In the genomic region with DNA sequence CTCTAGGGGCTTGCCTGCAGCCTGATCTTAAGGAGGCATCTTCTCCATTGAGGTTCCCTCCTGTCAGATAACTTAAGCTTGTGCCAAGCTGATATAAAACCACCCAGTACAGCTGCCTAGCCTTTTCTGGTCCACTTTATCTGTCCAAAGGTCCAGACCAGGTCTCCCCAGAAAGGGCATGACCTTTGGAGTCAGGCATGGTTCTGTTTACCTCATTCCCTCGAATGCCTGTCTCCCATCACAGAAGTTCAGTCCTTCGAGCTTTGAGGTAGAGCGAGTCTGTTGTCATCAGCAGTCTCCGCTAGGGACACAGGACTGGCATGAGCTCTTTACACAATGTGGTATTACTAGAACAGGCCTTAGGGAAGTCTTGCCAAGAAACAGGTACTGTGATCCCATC, we compare ENCODE assay signal across 23 mouse cellular contexts. TPM values are rescaled to one million over a fixed set of nuclear protein-coding genes. Genes with fewer than 3 reads are reported as not detected.
DNase-seq lines count a peak whose midpoint lies in the region; ATAC-seq and TF ChIP-seq lines count a peak whose summit lies in the region.
"Had no signal": no experiment of that assay in that cellular context is flagged by ENCODE, and none has a peak within 500 bp of the region (broad histone marks: within the 10 kb centered on the region; RNA-seq: fewer than 3 reads in every experiment).

No protein-coding gene starts in this region.

- H3K9me3 ChIP-seq in liver, postnatal 0 days (ENCODE audit: low read length): no peaks in the 10 kb centered on the region
- no peaks in the 10 kb centered on the region for H3K9me3 ChIP-seq in liver, embryonic 12.5 days (replicated peaks)
- H3K9me3 ChIP-seq: G1E had no signal

- peak; percentile 64; the same call in 1 of the 2 replicates for ATAC-seq in liver, postnatal 0 days
- ATAC-seq in liver, embryonic 12.5 days: no peak
- ATAC-seq: activated CD4-positive, CD25-positive, alpha-beta regulatory T cell, adult 4 months; CD4-positive, CD25-positive, alpha-beta regulatory T cell, adult 4 months; Patski had no signal

- no peaks in the 10 kb centered on the region for H3K79me2 ChIP-seq in liver, adult 2 months (ENCODE audit: control insufficient read depth, insufficient read depth, low read length)

- no peaks in the 10 kb centered on the region for H3K4me1 ChIP-seq in liver, adult 2 months (ENCODE audit: control insufficient read depth, insufficient read depth, low read length)
- no peaks in the 10 kb centered on the region for H3K4me1 ChIP-seq in liver, postnatal 0 days (ENCODE audit: insufficient read depth)
- H3K4me1 ChIP-seq in liver, embryonic 12.5 days: no peaks in the 10 kb centered on the region; the same call in 1 of the 2 replicates

- H3K27me3 ChIP-seq in liver, adult 2 months (ENCODE audit: control insufficient read depth, insufficient read depth, low read length): no peaks in the 10 kb centered on the region
- no peaks in the 10 kb centered on the region for H3K27me3 ChIP-seq in liver, postnatal 0 days (ENCODE audit: insufficient read depth, low read length)
- peaks cover 10% of the 10 kb centered on the region; the same call in 1 of the 2 replicates for H3K27me3 ChIP-seq in liver, embryonic 12.5 days (replicated peaks)
- H3K27me3 ChIP-seq: CH12.LX, Patski had no signal

- no peak overlapping the region for H3K9ac ChIP-seq in liver, adult 2 months (ENCODE audit: low read depth, low read length)
- no peak overlapping the region for H3K9ac ChIP-seq in liver, postnatal 0 days (replicated peaks)
- H3K9ac ChIP-seq in liver, embryonic 12.5 days: no peak overlapping the region

- TF ChIP-seq CTCF in layer of hippocampus, adult 2 months (conservative IDR thresholded peaks at IDR 0.05): peak; percentile 35
- TF ChIP-seq CTCF in liver, adult 2 months (IDR thresholded peaks at IDR 0.05; ENCODE audit: low read depth, low read length): no peak
- TF ChIP-seq CTCF in liver, postnatal 0 days (IDR thresholded peaks at IDR 0.05; ENCODE audit: low read depth): no peak

- TF ChIP-seq EP300 in liver, postnatal 0 days (IDR thresholded peaks at IDR 0.05; ENCODE audit: low read depth): no peak

- H3K4me3 ChIP-seq in layer of hippocampus, adult 2 months: no peak overlapping the region
- no peak overlapping the region for H3K4me3 ChIP-seq in liver, adult 2 months (ENCODE audit: insufficient read depth, low read depth, low read length)
- H3K4me3 ChIP-seq in liver, postnatal 0 days (ENCODE audit: low read depth, low read length): no peak overlapping the region
- no peak overlapping the region for H3K4me3 ChIP-seq in liver, embryonic 12.5 days

- no peaks in the 10 kb centered on the region for H3K36me3 ChIP-seq in liver, adult 2 months (ENCODE audit: control insufficient read depth, insufficient read depth, low read length)
- H3K36me3 ChIP-seq in liver, postnatal 0 days (replicated peaks; ENCODE audit: insufficient read depth, low read length): peaks cover 28% of the 10 kb centered on the region
- H3K36me3 ChIP-seq in liver, embryonic 12.5 days: peaks cover 52% of the 10 kb centered on the region

- DNase-seq in cerebellum, adult 11-12 months: peak; percentile 13
- no peak for DNase-seq in cerebellum, adult 9-10 months
- no peak for DNase-seq in layer of hippocampus, adult 2 months (ENCODE audit: low spot score in 2 of 2)
- DNase-seq in layer of hippocampus, postnatal 36 days: no peak
- peak; percentile 69 for DNase-seq in liver, adult 2 months (ENCODE audit: extremely low read depth, low read depth, low spot score)
- DNase-seq in liver: no peak
- no peak for DNase-seq in liver, postnatal 0 days
- DNase-seq: adrenal gland, adult 2 months; adrenal gland, adult 8-10 months; adrenal gland, postnatal 10 days; adrenal gland, postnatal 14 days; adrenal gland, postnatal 25 days; adrenal gland, postnatal 36 days; B cell, adult 2 months; cerebellum, adult 11 months; cerebellum, adult 18-20 months had no signal

- H3K27ac ChIP-seq in layer of hippocampus, adult 2 months: peak overlapping the region; percentile 91
- no peak overlapping the region for H3K27ac ChIP-seq in liver, adult 2 months (replicated peaks; ENCODE audit: insufficient read depth, low read depth, low read length)
- H3K27ac ChIP-seq in liver, postnatal 0 days (ENCODE audit: low read depth): no peak overlapping the region
- H3K27ac ChIP-seq in liver, embryonic 12.5 days: no peak overlapping the region

- WGBS in liver, adult 2 months: 31% methylated on average over 4 of the region's 4 CpGs
- WGBS in liver, postnatal 0 days (ENCODE audit: insufficient replicate concordance): 68% methylated on average over 4 of the region's 4 CpGs
- WGBS in liver, embryonic 12.5 days (ENCODE audit: insufficient replicate concordance): 74% methylated on average over 4 of the region's 4 CpGs

- H3K4me2 ChIP-seq in liver, postnatal 0 days (ENCODE audit: low read depth, low read length): no peak overlapping the region
- H3K4me2 ChIP-seq in liver, embryonic 12.5 days: no peak overlapping the region

- no peak for TF ChIP-seq POLR2A in liver, adult 2 months (IDR thresholded peaks at IDR 0.05; ENCODE audit: extremely low read depth, insufficient read depth, low read length)

RNA-seq across cellular contexts. Expression of a gene that starts 15.2 kb away (rescaled TPM):
- 10 to 100 TPM; 35.8 to 35.9 TPM for total RNA-seq in layer of hippocampus, adult 2 months (2021)
- total RNA-seq in layer of hippocampus, postnatal 36 days (2021): 10 to 100 TPM; 29.7 to 32.4 TPM
- total RNA-seq in liver, adult 2 months (2014; rRNA removed): 2.3 and 2.6 TPM in 2 replicates
- polyA plus RNA-seq in liver, adult 2 months (2012; rRNA removed): 8.7 and 9.8 TPM in 2 replicates
- 5.2 and 6.4 TPM in 2 replicates for polyA plus RNA-seq in liver, postnatal 0 days (2015; fragmentation: Nextera tagmentation; extraction: Ambion mirVana)
- polyA plus RNA-seq in liver, embryonic 12.5 days (2016; fragmentation: Nextera tagmentation; extraction: Ambion mirVana): 7.9 and 10.5 TPM in 2 replicates

RNA-seq across cellular contexts. Expression of a gene that starts 41.2 kb away (rescaled TPM):
- total RNA-seq in layer of hippocampus, adult 2 months (2021): 100 to 1,000 TPM; 475 to 499 TPM
- total RNA-seq in layer of hippocampus, postnatal 36 days (2021): 100 to 1,000 TPM; 452 to 470 TPM
- 0.07 and 0.09 TPM in 2 replicates for total RNA-seq in liver, adult 2 months (2014; rRNA removed)
- 0.09 and 0.15 TPM in 2 replicates for polyA plus RNA-seq in liver, adult 2 months (2012; rRNA removed)
- polyA plus RNA-seq in liver, postnatal 0 days (2015; fragmentation: Nextera tagmentation; extraction: Ambion mirVana): 0.04 TPM in 1 of 2 replicates, not detected in the other
- polyA plus RNA-seq in liver, embryonic 12.5 days (2016; fragmentation: Nextera tagmentation; extraction: Ambion mirVana): 0.04 and 0.06 TPM in 2 replicates
- total RNA-seq: MEL had no signal
- polyA plus RNA-seq: activated CD4-positive, CD25-positive, alpha-beta regulatory T cell, adult 4 months; CD4-positive, CD25-positive, alpha-beta regulatory T cell, adult 4 months; G1E had no signal

Comparison
In these comparisons a context has a peak if more than half of its experiments do, and no peak if none do; other contexts are left out.
1. DNase-seq: peak in cerebellum, adult 11-12 months (single experiment) and liver, adult 2 months (single experiment); none in cerebellum, adult 9-10 months (single experiment), layer of hippocampus, adult 2 months (0 of 2), layer of hippocampus, postnatal 36 days (0 of 2), liver (single experiment) and liver, postnatal 0 days (single experiment).
2. RNA of a gene that starts 41.2 kb away (total RNA-seq): 475 to 499 TPM in layer of hippocampus, adult 2 months and 452 to 470 TPM in layer of hippocampus, postnatal 36 days; 0.07 to 0.09 TPM in liver, adult 2 months; every median in the first group is over 100 times any median in the second.